Mouse (Mus musculus) CH12.LX (cell line): Measurements from ENCODE around the gene Map6. TPM values are rescaled to one million over a fixed set of nuclear protein-coding genes. Genes with fewer than 3 reads are reported as not detected.

Experiments used
- DNase-seq: peaks from one replicate; pipeline ENCODE4 v3.0.0-alpha.2; 2013; ENCODE audit errors: extremely low read depth
- H3K27ac ChIP-seq: 2 replicates; pipeline ENCODE4 v1.5.1; 2012; ENCODE audit warnings: low read depth, mild to moderate bottlenecking, control low read depth, moderate library complexity; ENCODE audit not compliant: insufficient read depth
- H3K27me3 ChIP-seq: replicated peaks from 2 replicates; pipeline ENCODE3; 2012; ENCODE audit warnings: inconsistent platforms
- H3K36me3 ChIP-seq, 2 experiments: replicated peaks in 1 of 2; 2 replicates each; pipeline versions ENCODE3 to v1.6.1; 2012; ENCODE audit warnings: inconsistent platforms in 1 of 2, low read length in 1 of 2, mild to moderate bottlenecking in 1 of 2, mixed read lengths in 1 of 2, moderate library complexity in 1 of 2; ENCODE audit not compliant: control insufficient read depth in 1 of 2, insufficient read depth in 1 of 2
- H3K4me1 ChIP-seq, 2 experiments: 2 replicates each; pipeline ENCODE4 v1.6.1; 2012; ENCODE audit warnings: inconsistent platforms in 1 of 2, moderate library complexity in 1 of 2; ENCODE audit not compliant: insufficient read depth in 2 of 2, control insufficient read depth in 1 of 2
- H3K4me2 ChIP-seq: 2 replicates; pipeline ENCODE4 v1.6.1; 2012; ENCODE audit warnings: low read depth, mild to moderate bottlenecking, control low read depth; ENCODE audit not compliant: poor library complexity, insufficient read depth, severe bottlenecking
- H3K4me3 ChIP-seq, 3 experiments: fragments of 150-350 bp in 1 of 3; sonication (generic) in 1 of 3; replicated peaks in 1 of 3; 2 replicates each; pipeline versions ENCODE3 to v1.5.1; 2011 to 2012; ENCODE audit warnings: low read depth in 2 of 3, low read length in 2 of 3, mild to moderate bottlenecking in 2 of 3, moderate library complexity in 2 of 3, control low read depth in 1 of 3, improper control_type of control experiment in 1 of 3, inconsistent platforms in 1 of 3, mixed read lengths in 1 of 3; ENCODE audit not compliant: poor library complexity in 1 of 3
- H3K79me2 ChIP-seq: replicated peaks from 2 replicates; pipeline ENCODE4 v1.6.1; 2012; ENCODE audit warnings: mild to moderate bottlenecking, moderate library complexity; ENCODE audit not compliant: control insufficient read depth, poor library complexity, insufficient read depth, severe bottlenecking; ENCODE audit errors: extremely low read depth
- H3K9ac ChIP-seq: 2 replicates; pipeline ENCODE4 v1.6.1; 2012; ENCODE audit warnings: low read depth, mild to moderate bottlenecking, control low read depth, moderate library complexity; ENCODE audit not compliant: insufficient read depth
- H3K9me3 ChIP-seq: replicated peaks from 2 replicates; pipeline ENCODE3; 2012; ENCODE audit warnings: low read length, inconsistent platforms, mixed read lengths
- BHLHE40 ChIP-seq: IDR thresholded peaks from 2 replicates; pipeline ENCODE4 v1.6.1; 2011; ENCODE audit warnings: mild to moderate bottlenecking, low read depth, low read length, improper control_type of control experiment
- ELF1 ChIP-seq: IDR thresholded peaks from 2 replicates; pipeline ENCODE4 v1.6.1; 2014; ENCODE audit warnings: low read depth, mild to moderate bottlenecking, inconsistent platforms, low read length, improper control_type of control experiment
- HCFC1 ChIP-seq: IDR thresholded peaks from 2 replicates; pipeline ENCODE4 v1.6.1; 2012; ENCODE audit warnings: low read depth, mild to moderate bottlenecking, inconsistent platforms, low read length, improper control_type of control experiment
- JUND ChIP-seq: conservative IDR thresholded peaks from 2 replicates; pipeline ENCODE4 v1.6.1; 2011; ENCODE audit warnings: low read depth, low read length, improper control_type of control experiment
- KAT2A ChIP-seq: IDR thresholded peaks from 2 replicates; pipeline ENCODE4 v1.6.1; 2012; ENCODE audit warnings: low read length, improper control_type of control experiment, inconsistent platforms; ENCODE audit not compliant: insufficient replicate concordance
- MAZ ChIP-seq: IDR thresholded peaks from 2 replicates; pipeline ENCODE4 v1.6.1; 2012; ENCODE audit warnings: low read depth, mild to moderate bottlenecking, inconsistent platforms, low read length, improper control_type of control experiment, moderate library complexity
- MYC ChIP-seq: IDR thresholded peaks from 2 replicates; pipeline ENCODE4 v1.6.1; 2011; ENCODE audit warnings: low read depth, mild to moderate bottlenecking, improper control_type of control experiment, low read length
- NRF1 ChIP-seq: IDR thresholded peaks from 2 replicates; pipeline ENCODE4 v1.6.1; 2014; ENCODE audit warnings: low read depth, mild to moderate bottlenecking, inconsistent platforms, low read length, improper control_type of control experiment, moderate library complexity
- PAX5 ChIP-seq: IDR thresholded peaks from 2 replicates; pipeline ENCODE4 v1.6.1; 2012; ENCODE audit warnings: low read length, inconsistent platforms, mixed read lengths
- POLR2A ChIP-seq: IDR thresholded peaks from 2 replicates; pipeline ENCODE4 v1.6.1; 2011; ENCODE audit warnings: low read depth, mild to moderate bottlenecking, improper control_type of control experiment, low read length
- TCF12 ChIP-seq: IDR thresholded peaks from 2 replicates; pipeline ENCODE4 v1.6.1; 2014; ENCODE audit warnings: low read depth, mild to moderate bottlenecking, inconsistent platforms, low read length, improper control_type of control experiment
- UBTF ChIP-seq: IDR thresholded peaks from 2 replicates; pipeline ENCODE4 v1.6.1; 2012; ENCODE audit warnings: low read depth, mild to moderate bottlenecking, inconsistent platforms, low read length, improper control_type of control experiment, moderate library complexity
- dilution Hi-C: fragments of 300-500 bp; cut with MboI; formaldehyde crosslinking; loops from 2 replicates; pipeline ENCODE4 v1.14.3; 2020; ENCODE audit warnings: low sequenced_read_pairs; ENCODE audit not compliant: extremely low pct_unique_long_range_greater_than_20kb, extremely low pct_ligation_motif_present
- in situ Hi-C: fragments of 300-500 bp; cut with MboI; formaldehyde crosslinking; loops from 3 replicates; pipeline ENCODE4 v1.14.3; 2019; ENCODE audit warnings: low sequenced_read_pairs, low pct_ligation_motif_present, low pct_unique_long_range_greater_than_20kb, mixed read lengths
- polyA plus RNA-seq: library from polyadenylated mRNA; unstranded; fragments of >175 nt; gene quantifications from 2 replicates; pipeline ENCODE4 v1.2.1, GENCODE M21; 2012; ENCODE audit warnings: low read depth; ENCODE audit not compliant: insufficient read length
- total RNA-seq, 2 experiments: library from RNA; depleted of rRNA; stranded (reverse); fragments of 300-350 nt in 1 of 2; fragments of >200 nt in 1 of 2; gene quantifications; 2 replicates each; pipeline ENCODE4 v1.2.3; 2012 to 2014

Gene Map6
- total and polyA plus RNA-seq, 3 experiments = 0.32 to 1.4 (median 1.1) TPM

- no peaks in the 10 kb centered on the region for H3K27me3 ChIP-seq
- no peaks in the 10 kb centered on the region for H3K9me3 ChIP-seq
- in situ Hi-C loops (no loop called here), dilution Hi-C loops (no loop called here)
- no peak for TF ChIP-seq MYC
- no peak for DNase-seq
- no peak overlapping the region for H3K9ac ChIP-seq
- H3K4me2 ChIP-seq = no peak overlapping the region
- H3K4me1 ChIP-seq = peaks cover 9 to 13% of the 10 kb centered on the region in 2 experiments
- H3K79me2 ChIP-seq = no peaks in the 10 kb centered on the region
- H3K36me3 ChIP-seq = no peaks in the 10 kb centered on the region
- H3K4me3 ChIP-seq = no peak overlapping the region
- no peak overlapping the region for H3K27ac ChIP-seq
These were observed 82.8 kb downstream of the Map6 start for GRCm38 (mm10) chr7:99349782-99350720.

GRCm38 (mm10) chr7:99351104-99351801 lies 84.0 kb downstream of the Map6 start:
- in situ Hi-C loops (no loop called here), dilution Hi-C loops (no loop called here)
- DNase-seq = no peak
- Histone ChIP-seq H3K4me2 (no peak overlapping the region), H3K27ac (no peak overlapping the region), H3K9ac (no peak overlapping the region), H3K36me3 (no peaks in the 10 kb centered on the region), H3K79me2 (no peaks in the 10 kb centered on the region), H3K4me1 (peaks cover under 1 to 11% of the 10 kb centered on the region in 2 experiments), H3K27me3 (no peaks in the 10 kb centered on the region), H3K9me3 (no peaks in the 10 kb centered on the region), H3K4me3 (no peak overlapping the region)
- no peak for TF ChIP-seq POLR2A
- no peak for TF ChIP-seq NRF1
- TF ChIP-seq ELF1 = no peak
- TF ChIP-seq JUND = no peak
- no peak for TF ChIP-seq PAX5
- no peak for TF ChIP-seq KAT2A
- no peak for TF ChIP-seq HCFC1
- no peak for TF ChIP-seq TCF12
- no peak for TF ChIP-seq MAZ
- TF ChIP-seq BHLHE40 = no peak
- TF ChIP-seq MYC = no peak
- TF ChIP-seq UBTF = no peak
